ENCODE assay signal across 24 mouse cellular contexts in the genomic region with DNA sequence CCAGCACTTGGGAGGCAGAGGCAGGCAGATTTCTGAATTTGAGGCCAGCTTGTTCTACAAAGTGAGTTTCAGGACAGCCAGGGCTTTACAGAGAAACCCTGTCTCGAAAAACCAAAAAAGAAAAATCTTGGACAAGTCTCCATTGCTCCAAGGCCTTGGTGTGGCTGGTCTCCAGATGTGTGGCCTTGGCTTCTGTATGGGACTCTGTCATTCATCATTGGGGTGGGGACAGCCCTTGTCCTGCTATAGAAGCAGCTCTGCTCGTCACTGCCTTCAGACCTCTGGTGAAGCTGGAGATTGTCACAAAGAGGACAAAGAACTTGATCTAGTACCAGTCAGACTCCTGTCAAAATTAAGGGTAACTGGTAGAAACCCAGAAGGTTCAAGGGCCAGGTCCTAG. TPM values are rescaled to one million over a fixed set of nuclear protein-coding genes. Genes with fewer than 3 reads are reported as not detected.
A peak's percentile ranks its signal among the peaks of the same experiment; 100 is the strongest.
DNase-seq lines count a peak whose midpoint lies in the region; TF ChIP-seq lines count a peak whose summit lies in the region.
"Had no signal": no experiment of that assay in that cellular context is flagged by ENCODE, and none has a peak within 500 bp of the region (broad histone marks: within the 10 kb centered on the region; RNA-seq: fewer than 3 reads in every experiment).

No protein-coding gene starts in this region.

- no peaks in the 10 kb centered on the region for H3K27me3 ChIP-seq in thymus, adult 2 months (ENCODE audit: control insufficient read depth, insufficient read depth, low read length)
- H3K27me3 ChIP-seq: CH12.LX; embryonic facial prominence, embryonic 12.5 days; embryonic facial prominence, embryonic 15.5 days; hindbrain, embryonic 12.5 days; hindbrain, embryonic 15.5 days had no signal

- no peak overlapping the region for H3K4me3 ChIP-seq in thymus, adult 2 months (ENCODE audit: control insufficient read depth, insufficient read depth, low read length)
- H3K4me3 ChIP-seq: embryonic facial prominence, embryonic 12.5 days; embryonic facial prominence, embryonic 15.5 days; heart, adult 2 months; hindbrain, embryonic 12.5 days; hindbrain, embryonic 15.5 days had no signal

- H3K4me1 ChIP-seq in thymus, adult 2 months (replicated peaks; ENCODE audit: control insufficient read depth, insufficient read depth, low read length) = peaks cover 15% of the 10 kb centered on the region
- H3K4me1 ChIP-seq: embryonic facial prominence, embryonic 12.5 days; embryonic facial prominence, embryonic 15.5 days; hindbrain, embryonic 12.5 days; hindbrain, embryonic 15.5 days had no signal

- no peak for DNase-seq in thymus, adult 2 months
- no peak for DNase-seq in thymus, postnatal 36 days
- peak; percentile 81 for DNase-seq in adrenal gland, adult 2 months
- peak; percentile 52 for DNase-seq in adrenal gland, postnatal 14 days
- DNase-seq in ovary, postnatal 14 days (ENCODE audit: low spot score) = no peak
- DNase-seq in lung, postnatal 4 days = no peak
- no peak for DNase-seq in heart, adult 8-10 months (ENCODE audit: low spot score)
- DNase-seq: gastrocnemius, postnatal 36 days had no signal

- H3K27ac ChIP-seq in thymus, adult 2 months (ENCODE audit: control insufficient read depth, insufficient read depth, low read length) = peak overlapping the region; percentile 50; the same call in 1 of the 2 replicates
- H3K27ac ChIP-seq: embryonic facial prominence, embryonic 12.5 days; embryonic facial prominence, embryonic 15.5 days; heart, adult 2 months; hindbrain, embryonic 12.5 days; hindbrain, embryonic 15.5 days had no signal

- no peak for TF ChIP-seq POLR2A in thymus, adult 2 months (IDR thresholded peaks at IDR 0.05; ENCODE audit: control insufficient read depth, extremely low read depth, insufficient read depth, low read length, poor library complexity)

- H3K36me3 ChIP-seq in thymus, adult 2 months (ENCODE audit: control insufficient read depth, insufficient read depth, low read length) = no peaks in the 10 kb centered on the region
- H3K36me3 ChIP-seq: embryonic facial prominence, embryonic 12.5 days; embryonic facial prominence, embryonic 15.5 days; hindbrain, embryonic 12.5 days; hindbrain, embryonic 15.5 days had no signal

- WGBS in thymus, adult 2 months = 92% methylated on average over 2 of the region's 2 CpGs

- TF ChIP-seq CTCF in thymus, adult 2 months (IDR thresholded peaks at IDR 0.05; ENCODE audit: borderline replicate concordance, control insufficient read depth, extremely low read depth, insufficient read depth, low read length, poor library complexity) = no peak

RNA-seq across cellular contexts. Expression of gene Lefty2, which starts 18.3 kb away (rescaled TPM):
- polyA plus RNA-seq in thymus, adult 2 months (2012; rRNA removed) = 0.98 and 1.9 TPM in 2 replicates
- under 1 TPM; 0.58 to 0.76 TPM for total RNA-seq in adrenal gland, adult 2 months (2021)
- 0.19 and 0.83 TPM in 2 replicates for polyA plus RNA-seq in adrenal gland, adult 2 months (2012; rRNA removed)
- total RNA-seq in adrenal gland, postnatal 14 days (2021) = 0.30 TPM in 1 of 2 replicates, not detected in the other
- total RNA-seq in heart, adult 8-10 months (2022) = not detected
- total RNA-seq: CH12.LX; gastrocnemius, adult 18-20 months; gastrocnemius, postnatal 10 days; gastrocnemius, postnatal 36 days; granulocyte monocyte progenitor cell, adult 5-6 weeks; heart, adult 2 months; heart, postnatal 25 days; hematopoietic stem cell, adult 5-6 weeks; MEL had no signal
- polyA plus RNA-seq: forebrain, embryonic 11.5 days; heart, embryonic 11.5 days; heart, embryonic 14.5 days; intestine, postnatal 0 days had no signal

RNA-seq across cellular contexts. Expression of gene Sde2, which starts 23.7 kb away (rescaled TPM):
- polyA plus RNA-seq in thymus, adult 2 months (2012; rRNA removed) = 18.4 and 19.4 TPM in 2 replicates
- total RNA-seq in adrenal gland, adult 2 months (2021) = 10 to 100 TPM; 19.6 to 21.3 TPM
- polyA plus RNA-seq in adrenal gland, adult 2 months (2012; rRNA removed) = 3.2 and 4.7 TPM in 2 replicates
- 22.2 and 22.6 TPM in 2 replicates for total RNA-seq in adrenal gland, postnatal 14 days (2021)
- 10 to 100 TPM; 10.1 to 12.9 (median 11.0) TPM for total RNA-seq in heart, adult 8-10 months (2022)

RNA-seq across cellular contexts. Expression of gene Pycr2, which starts 29.5 kb away (rescaled TPM):
- polyA plus RNA-seq in thymus, adult 2 months (2012; rRNA removed) = 101 and 106 TPM in 2 replicates
- total RNA-seq in adrenal gland, adult 2 months (2021) = 10 to 100 TPM; 24.1 to 46.1 TPM
- polyA plus RNA-seq in adrenal gland, adult 2 months (2012; rRNA removed) = 80.7 and 88.7 TPM in 2 replicates
- 29.9 and 38.0 TPM in 2 replicates for total RNA-seq in adrenal gland, postnatal 14 days (2021)
- 10 to 100 TPM; 11.6 to 13.5 (median 13.3) TPM for total RNA-seq in heart, adult 8-10 months (2022)

Comparison
In these comparisons a context has a peak if more than half of its experiments do, and no peak if none do; other contexts are left out.
1. DNase-seq: peak in adrenal gland, adult 2 months (single experiment) and adrenal gland, postnatal 14 days (single experiment); none in thymus, adult 2 months (single experiment), thymus, postnatal 36 days (0 of 2), ovary, postnatal 14 days (single experiment), lung, postnatal 4 days (0 of 2) and heart, adult 8-10 months (single experiment).